Mouse (Mus musculus): ENCODE measurements around the gene Gtf2ird2. TPM values are rescaled to one million over a fixed set of nuclear protein-coding genes. Genes with fewer than 3 reads are reported as not detected.
A peak's percentile ranks its signal among the peaks of the same experiment; 100 is the strongest.

Gene Gtf2ird2
- polyA plus RNA-seq (2012; ENCODE audit: insufficient read depth, insufficient read length, low replicate concordance, missing spikeins) = not detected in 2 replicates

DNA sequence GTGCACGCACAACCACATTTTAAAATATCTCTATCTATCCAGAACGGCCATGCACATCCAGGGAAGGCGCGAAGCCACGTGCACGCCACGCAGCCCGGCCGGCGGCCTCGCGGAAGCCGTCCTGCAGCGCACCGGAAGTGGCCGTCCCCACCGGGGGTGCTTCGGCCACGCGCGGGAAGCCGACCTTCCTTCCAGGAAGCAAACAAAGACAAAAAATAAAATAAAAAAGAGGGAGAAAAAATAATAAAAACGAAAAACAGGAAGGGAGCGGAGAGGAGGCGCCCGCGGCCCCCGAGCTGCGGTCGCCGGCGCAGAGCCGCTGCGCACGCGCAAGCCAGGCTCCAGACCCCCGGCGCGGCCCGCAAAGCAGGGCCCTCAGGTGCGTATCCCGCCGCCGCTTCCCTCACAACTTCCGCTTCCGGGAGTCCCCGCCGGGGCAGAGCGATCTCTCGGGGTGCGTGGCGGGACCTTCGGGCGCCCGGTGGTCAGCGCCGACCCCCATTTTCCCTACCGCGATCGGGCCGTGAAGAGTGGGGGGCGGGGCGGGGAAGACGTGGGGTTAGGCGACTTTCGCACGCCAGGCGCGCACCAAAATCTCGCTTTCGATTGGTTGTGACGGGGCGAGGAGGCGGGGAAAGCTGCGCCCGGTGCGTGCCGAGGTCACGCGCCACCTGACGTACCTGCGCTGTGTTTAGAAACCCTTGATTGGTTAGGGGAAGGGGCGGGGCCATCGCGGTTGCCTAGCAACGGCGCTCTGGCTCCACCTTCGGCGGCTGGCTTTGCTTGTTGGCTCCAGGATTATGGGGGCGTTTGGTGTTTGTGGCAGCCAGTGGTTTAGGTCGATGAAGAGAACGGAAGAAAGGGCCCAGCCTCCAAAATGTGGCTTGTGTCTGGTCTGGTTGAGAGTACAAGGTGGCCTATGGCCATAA, at the start of gene Gtf2ird2:
Gtf2ird2 (plus strand) TSS at position 140 of the 929 bp plus-strand sequence.
- Histone ChIP-seq H3K27ac (ENCODE audit: insufficient read depth, low read depth, low read length) (peak within 1 kb of the TSS; percentile 80), H3K4me3 (ENCODE audit: insufficient read depth, low read depth, low read length) (peak within 1 kb of the TSS; percentile 75), H3K4me1 (ENCODE audit: control insufficient read depth, insufficient read depth, low read length) (peaks cover 19% of the 10 kb centered on the region)
- WGBS = under 1% methylated on average over 92 of the region's 92 CpGs
- TF ChIP-seq POLR2A (IDR thresholded peaks at IDR 0.05; ENCODE audit: insufficient read depth, low read depth, low read length) (peak; percentile 35; the same call in 1 of the 2 replicates), CTCF (IDR thresholded peaks at IDR 0.05; ENCODE audit: insufficient read depth, low read depth, low read length) (no peak)

DNA sequence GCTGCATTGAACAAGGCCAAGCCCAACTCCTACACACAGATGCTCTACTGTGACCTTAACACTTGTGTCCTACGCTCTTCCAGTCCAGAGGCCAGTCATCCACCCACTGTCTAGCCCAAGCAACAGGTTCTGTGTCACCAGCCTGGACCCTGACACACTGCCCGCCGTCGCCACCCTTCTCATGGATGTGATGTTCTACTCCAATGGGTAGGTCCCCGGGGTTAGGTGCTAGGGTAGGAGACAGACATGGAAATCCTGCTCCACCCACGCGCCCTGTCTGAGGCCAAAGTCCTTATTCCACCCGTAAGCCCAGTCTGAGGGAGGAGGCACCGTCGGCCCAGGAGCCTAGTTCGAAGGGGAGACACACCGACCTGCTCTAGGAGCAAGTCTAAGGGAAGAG, 47.8 kb upstream of the Gtf2ird2 start:
- 96% methylated on average over 12 of the region's 12 CpGs for WGBS
- no peak overlapping the region for H3K27ac ChIP-seq (ENCODE audit: insufficient read depth, low read depth, low read length)
- H3K4me3 ChIP-seq (ENCODE audit: insufficient read depth, low read depth, low read length) = no peak overlapping the region
- no peak for TF ChIP-seq POLR2A (IDR thresholded peaks at IDR 0.05; ENCODE audit: insufficient read depth, low read depth, low read length)
- TF ChIP-seq CTCF (IDR thresholded peaks at IDR 0.05; ENCODE audit: insufficient read depth, low read depth, low read length) = no peak
- H3K4me1 ChIP-seq (ENCODE audit: control insufficient read depth, insufficient read depth, low read length) = peaks cover 5% of the 10 kb centered on the region; the same call in 1 of the 2 replicates

DNA sequence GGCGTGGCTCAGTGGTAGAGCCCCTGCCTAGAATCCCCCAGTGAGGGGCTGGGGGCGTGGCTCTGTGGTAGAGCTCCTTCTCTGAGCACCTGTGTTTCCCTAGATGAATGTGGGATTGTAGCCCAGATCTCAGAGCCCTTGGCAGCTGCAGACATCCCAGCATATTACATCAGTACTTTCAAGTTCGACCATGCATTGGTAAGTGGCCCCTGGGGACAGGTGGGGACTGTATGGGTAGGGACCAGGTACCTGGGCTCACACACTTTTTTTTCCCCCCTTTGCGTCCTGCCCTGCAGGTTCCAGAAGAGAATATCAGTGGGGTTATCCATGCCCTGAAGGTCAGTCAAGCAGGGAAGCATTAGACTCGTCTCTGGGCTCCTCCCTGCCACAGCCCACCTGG, 45.9 kb upstream of the Gtf2ird2 start:
- 86% methylated on average over 5 of the region's 5 CpGs for WGBS
- H3K4me3 ChIP-seq (ENCODE audit: insufficient read depth, low read depth, low read length) = no peak overlapping the region
- TF ChIP-seq CTCF (IDR thresholded peaks at IDR 0.05; ENCODE audit: insufficient read depth, low read depth, low read length) (no peak), POLR2A (IDR thresholded peaks at IDR 0.05; ENCODE audit: insufficient read depth, low read depth, low read length) (no peak)
- no peak overlapping the region for H3K27ac ChIP-seq (ENCODE audit: insufficient read depth, low read depth, low read length)
- H3K4me1 ChIP-seq (ENCODE audit: control insufficient read depth, insufficient read depth, low read length) = peaks cover 2% of the 10 kb centered on the region; the same call in 1 of the 2 replicates

DNA sequence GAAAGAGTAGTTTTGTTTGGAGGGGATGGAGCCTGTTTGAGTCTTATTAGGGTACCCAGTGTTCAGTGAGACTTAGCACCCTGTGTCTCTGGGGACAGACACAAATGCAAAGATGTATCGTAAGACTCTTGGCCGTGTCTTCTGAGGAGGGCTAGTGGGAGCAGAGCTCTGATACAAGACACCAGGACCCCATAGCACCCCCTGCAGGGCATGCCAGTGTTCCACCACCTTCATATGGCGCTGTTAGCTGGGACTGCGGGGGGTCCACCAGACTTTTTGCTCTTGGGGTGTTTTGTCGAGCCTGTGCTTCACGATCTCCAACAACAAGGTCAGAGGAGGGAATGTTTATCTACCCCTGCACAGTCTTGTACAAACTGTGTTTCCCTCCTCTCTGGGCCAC, 44.4 kb upstream of the Gtf2ird2 start:
- peaks cover 2% of the 10 kb centered on the region; the same call in 1 of the 2 replicates for H3K4me1 ChIP-seq (ENCODE audit: control insufficient read depth, insufficient read depth, low read length)
- TF ChIP-seq POLR2A (IDR thresholded peaks at IDR 0.05; ENCODE audit: insufficient read depth, low read depth, low read length) (no peak), CTCF (IDR thresholded peaks at IDR 0.05; ENCODE audit: insufficient read depth, low read depth, low read length) (no peak)
- H3K27ac ChIP-seq (ENCODE audit: insufficient read depth, low read depth, low read length) = no peak overlapping the region
- H3K4me3 ChIP-seq (ENCODE audit: insufficient read depth, low read depth, low read length) = no peak overlapping the region
- 90% methylated on average over 6 of the region's 6 CpGs for WGBS

DNA sequence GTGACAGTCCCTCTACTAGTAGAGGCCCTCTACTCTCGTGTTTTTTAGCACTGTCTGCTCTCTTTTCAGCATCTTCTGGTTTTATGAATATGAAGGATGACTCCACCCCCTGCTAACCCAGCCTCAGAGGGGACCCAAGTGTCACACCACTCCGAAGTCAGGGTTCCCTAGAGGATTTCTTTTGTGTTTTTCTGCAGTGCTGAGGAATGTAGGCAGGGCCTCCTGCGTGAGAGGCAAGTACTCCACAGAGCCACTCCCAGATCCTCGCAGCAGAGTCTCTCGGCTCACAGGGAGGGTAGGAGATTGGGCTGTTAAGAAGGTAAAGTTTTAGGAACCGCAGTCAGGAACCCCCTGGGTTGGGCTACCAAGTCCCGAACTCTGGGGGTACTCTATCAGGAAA, 42.6 kb upstream of the Gtf2ird2 start:
- Histone ChIP-seq H3K27ac (ENCODE audit: insufficient read depth, low read depth, low read length) (no peak overlapping the region), H3K4me1 (ENCODE audit: control insufficient read depth, insufficient read depth, low read length) (no peaks in the 10 kb centered on the region), H3K4me3 (ENCODE audit: insufficient read depth, low read depth, low read length) (no peak overlapping the region)
- TF ChIP-seq CTCF (IDR thresholded peaks at IDR 0.05; ENCODE audit: insufficient read depth, low read depth, low read length) (no peak), POLR2A (IDR thresholded peaks at IDR 0.05; ENCODE audit: insufficient read depth, low read depth, low read length) (no peak)
- 90% methylated on average over 7 of the region's 7 CpGs for WGBS

DNA sequence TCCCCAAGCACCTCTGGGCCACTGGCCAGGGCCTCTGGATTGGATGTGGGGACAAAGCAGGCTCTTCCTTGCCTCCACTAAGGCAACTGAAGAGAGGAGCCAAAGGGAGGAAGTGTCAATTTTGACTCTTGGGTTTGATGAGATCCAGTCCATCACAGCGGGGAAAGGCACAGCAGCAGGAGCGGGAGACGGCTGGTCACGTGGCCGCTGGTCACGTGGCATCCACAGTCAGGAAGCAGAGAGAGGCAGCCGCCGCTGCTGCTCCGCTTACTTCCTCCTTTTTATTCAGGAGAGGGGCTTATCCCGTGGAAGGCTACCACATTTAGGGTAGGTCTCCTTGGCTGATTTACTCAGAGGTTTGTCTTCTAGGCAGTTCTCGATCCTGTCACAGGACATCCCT, 41.4 kb upstream of the Gtf2ird2 start:
- no peak overlapping the region for H3K27ac ChIP-seq (ENCODE audit: insufficient read depth, low read depth, low read length)
- peaks cover 4% of the 10 kb centered on the region; the same call in 1 of the 2 replicates for H3K4me1 ChIP-seq (ENCODE audit: control insufficient read depth, insufficient read depth, low read length)
- no peak for TF ChIP-seq CTCF (IDR thresholded peaks at IDR 0.05; ENCODE audit: insufficient read depth, low read depth, low read length)
- TF ChIP-seq POLR2A (IDR thresholded peaks at IDR 0.05; ENCODE audit: insufficient read depth, low read depth, low read length) = no peak
- H3K4me3 ChIP-seq (ENCODE audit: insufficient read depth, low read depth, low read length) = no peak overlapping the region
- 89% methylated on average over 11 of the region's 11 CpGs for WGBS

DNA sequence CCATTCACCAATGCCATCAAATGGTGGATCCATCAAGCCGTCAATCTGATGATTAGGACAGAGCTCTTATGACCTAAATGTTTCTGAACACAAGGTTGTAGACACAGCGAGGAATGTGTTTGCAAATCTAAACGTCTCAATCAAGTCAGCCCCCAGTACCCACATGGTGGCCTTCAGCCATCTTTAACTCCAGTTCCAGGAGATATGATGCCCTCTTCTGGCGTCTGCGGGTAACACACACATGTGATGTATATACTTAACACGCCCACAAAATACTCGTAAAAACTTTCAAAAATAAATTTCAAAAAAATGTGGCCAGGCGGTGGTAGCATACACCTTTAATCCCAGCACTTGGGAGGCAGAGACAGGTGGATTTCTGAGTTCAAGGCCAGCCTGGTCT, 38.8 kb upstream of the Gtf2ird2 start:
- H3K4me3 ChIP-seq (ENCODE audit: insufficient read depth, low read depth, low read length) = no peak overlapping the region
- TF ChIP-seq POLR2A (IDR thresholded peaks at IDR 0.05; ENCODE audit: insufficient read depth, low read depth, low read length) (no peak), CTCF (IDR thresholded peaks at IDR 0.05; ENCODE audit: insufficient read depth, low read depth, low read length) (no peak)
- 94% methylated on average over 8 of the region's 8 CpGs for WGBS
- no peak overlapping the region for H3K27ac ChIP-seq (ENCODE audit: insufficient read depth, low read depth, low read length)
- H3K4me1 ChIP-seq (ENCODE audit: control insufficient read depth, insufficient read depth, low read length) = peaks cover 4% of the 10 kb centered on the region; the same call in 1 of the 2 replicates

DNA sequence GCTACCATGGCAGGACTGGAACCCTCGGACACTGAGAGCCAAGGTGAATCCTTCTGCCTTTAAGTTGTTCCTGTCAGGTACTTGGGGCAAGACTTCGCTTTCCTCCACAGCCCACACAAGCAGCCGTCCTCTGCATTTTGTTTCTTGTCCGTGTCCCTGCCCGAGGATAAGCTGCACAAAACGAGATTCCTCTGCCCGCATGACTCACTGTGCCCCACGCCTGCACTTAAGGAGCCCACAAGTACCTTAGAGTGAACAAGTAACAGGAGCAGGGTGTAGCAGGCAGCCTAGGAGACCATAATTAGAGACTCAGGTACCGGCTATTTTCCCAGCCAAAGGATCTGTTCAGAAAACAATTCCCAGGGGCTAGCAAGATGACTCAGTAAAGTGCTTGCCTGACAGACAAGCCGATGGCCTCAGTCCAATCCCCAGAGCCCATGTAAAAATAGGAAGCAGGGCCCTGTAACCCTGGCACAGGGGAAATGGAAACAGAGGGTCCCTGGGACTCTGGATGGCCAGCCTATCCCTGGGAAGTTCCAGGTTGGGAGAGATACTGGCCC, 36.5 kb upstream of the Gtf2ird2 start:
- WGBS = 54% methylated on average over 10 of the region's 10 CpGs
- Histone ChIP-seq H3K4me3 (ENCODE audit: insufficient read depth, low read depth, low read length) (no peak overlapping the region), H3K4me1 (ENCODE audit: control insufficient read depth, insufficient read depth, low read length) (peaks cover 4% of the 10 kb centered on the region; the same call in 1 of the 2 replicates), H3K27ac (ENCODE audit: insufficient read depth, low read depth, low read length) (peak overlapping the region; percentile 10; the same call in 1 of the 2 replicates)
- no peak for TF ChIP-seq POLR2A (IDR thresholded peaks at IDR 0.05; ENCODE audit: insufficient read depth, low read depth, low read length)
- TF ChIP-seq CTCF (IDR thresholded peaks at IDR 0.05; ENCODE audit: insufficient read depth, low read depth, low read length) = no peak

DNA sequence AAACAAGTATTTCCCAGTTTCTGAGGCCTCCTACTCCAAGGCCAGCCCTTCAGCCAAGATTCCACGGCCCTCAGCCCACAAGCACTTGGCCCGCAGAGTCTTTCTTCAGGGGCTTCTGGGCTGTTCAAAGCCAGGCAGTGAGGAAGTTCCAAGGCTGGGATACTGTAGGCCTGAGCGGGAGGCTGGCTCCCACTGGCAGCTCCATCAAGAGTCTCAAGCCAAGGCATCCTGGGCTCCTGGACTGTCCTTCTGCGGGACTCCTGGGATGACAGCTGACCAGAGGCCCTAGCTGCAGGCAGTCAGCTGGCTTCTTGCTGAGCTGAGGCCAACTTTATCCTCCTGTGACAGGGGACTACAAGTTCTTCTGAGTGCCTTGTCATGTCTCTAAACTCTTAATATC, 35.7 kb upstream of the Gtf2ird2 start:
- WGBS = 53% methylated on average over 4 of the region's 4 CpGs
- no peak for TF ChIP-seq POLR2A (IDR thresholded peaks at IDR 0.05; ENCODE audit: insufficient read depth, low read depth, low read length)
- no peak for TF ChIP-seq CTCF (IDR thresholded peaks at IDR 0.05; ENCODE audit: insufficient read depth, low read depth, low read length)
- Histone ChIP-seq H3K4me3 (ENCODE audit: insufficient read depth, low read depth, low read length) (no peak overlapping the region), H3K27ac (ENCODE audit: insufficient read depth, low read depth, low read length) (no peak overlapping the region), H3K4me1 (ENCODE audit: control insufficient read depth, insufficient read depth, low read length) (peaks cover 4% of the 10 kb centered on the region; the same call in 1 of the 2 replicates)

Data from olfactory bulb, adult 2 months (tissue).